Mouse (Mus musculus) embryo, embryonic 11.5 days (tissue): ENCODE data around the gene Hfe2.
"Not testable (repeated sequence)": the region's sequence is repeated elsewhere in the genome, so short reads cannot be mapped to it uniquely, and the experiment has no call there.

Source experiments
- DNase-seq: peaks from one replicate; pipeline ENCODE4 v3.0.0-alpha.2; 2012; ENCODE audit warnings: low read depth, low spot score

Gene Hfe2

DNA sequence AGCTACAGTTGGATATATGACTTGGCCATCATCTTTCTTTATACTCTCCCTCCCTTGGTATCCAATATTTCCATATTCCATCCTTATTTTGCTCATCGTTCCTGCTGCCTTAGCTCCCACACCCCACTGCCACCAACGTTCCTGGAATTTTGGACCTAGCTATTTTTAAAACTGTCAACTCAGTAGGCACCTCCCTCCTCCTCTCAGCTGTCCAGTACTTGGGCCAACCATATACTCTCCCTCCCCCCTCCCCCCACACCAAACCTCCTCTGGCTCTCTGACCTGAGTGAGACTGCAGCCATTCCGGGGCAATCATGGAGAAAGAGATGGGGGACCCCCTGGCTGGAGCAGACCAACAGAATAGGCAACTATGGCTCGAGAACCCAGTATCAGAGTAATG lies at the start of gene Hfe2:
Gene Hfe2 (plus strand): TSS at position 259 of the 400 bp plus-strand sequence.
- DNase-seq = no peak

DNA sequence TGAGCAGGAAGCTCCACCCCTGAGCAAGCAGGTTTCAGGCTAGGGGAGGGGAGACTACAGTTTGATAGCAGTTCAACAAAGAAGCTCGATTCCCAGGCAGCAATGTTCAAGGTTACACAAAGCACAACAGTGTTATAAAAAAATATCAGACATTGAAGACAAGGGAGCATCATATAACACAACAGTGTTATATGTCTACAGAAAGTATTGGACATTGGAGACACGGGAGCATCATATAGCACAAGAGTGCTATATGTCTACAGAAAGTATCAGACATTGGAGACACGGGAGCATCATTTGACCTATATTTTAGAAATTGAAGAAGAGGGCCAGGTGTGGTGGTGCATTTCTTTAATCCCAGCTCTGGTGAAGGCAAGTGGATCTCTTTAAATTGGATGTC lies 47.9 kb upstream of the Hfe2 start:
- DNase-seq = no peak

DNA sequence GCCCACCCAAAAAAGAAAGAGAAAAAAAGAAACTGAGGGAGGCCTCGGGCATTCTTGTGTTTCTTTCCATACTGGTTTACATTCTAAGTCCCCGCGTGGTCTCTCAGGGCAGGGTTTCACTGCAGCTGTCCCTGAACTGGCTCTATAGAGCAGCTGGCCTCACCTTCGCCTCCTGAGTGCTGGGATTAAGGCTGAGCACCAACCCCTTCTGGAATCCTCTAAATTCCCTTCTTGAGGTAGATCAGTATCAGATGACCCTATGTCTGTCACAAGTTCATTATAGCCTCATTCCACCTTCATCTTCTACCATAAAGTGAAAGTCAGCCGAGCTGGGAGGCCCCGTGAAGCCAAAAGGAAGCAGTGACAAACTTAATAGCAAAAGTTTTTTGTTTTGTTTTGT lies 47.4 kb upstream of the Hfe2 start:
- DNase-seq = no peak

DNA sequence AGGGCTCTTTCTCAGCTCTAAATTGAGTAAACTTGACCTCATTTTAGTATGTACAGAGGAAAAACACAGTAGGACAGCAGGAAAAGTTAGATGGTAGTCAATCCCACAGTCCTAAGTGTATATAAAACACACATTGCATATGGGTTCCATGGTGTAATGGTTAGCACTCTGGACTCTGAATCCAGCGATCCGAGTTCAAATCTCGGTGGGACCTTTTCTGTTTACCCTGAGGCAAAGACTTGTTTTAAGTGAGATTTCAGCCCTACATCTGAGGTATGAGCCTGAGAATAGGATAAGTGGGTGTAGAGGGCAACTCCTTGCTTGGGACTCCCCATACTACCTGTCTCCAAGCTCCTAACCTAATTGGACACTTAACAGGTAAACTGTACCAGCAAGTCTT lies 45.7 kb upstream of the Hfe2 start:
- no peak for DNase-seq

DNA sequence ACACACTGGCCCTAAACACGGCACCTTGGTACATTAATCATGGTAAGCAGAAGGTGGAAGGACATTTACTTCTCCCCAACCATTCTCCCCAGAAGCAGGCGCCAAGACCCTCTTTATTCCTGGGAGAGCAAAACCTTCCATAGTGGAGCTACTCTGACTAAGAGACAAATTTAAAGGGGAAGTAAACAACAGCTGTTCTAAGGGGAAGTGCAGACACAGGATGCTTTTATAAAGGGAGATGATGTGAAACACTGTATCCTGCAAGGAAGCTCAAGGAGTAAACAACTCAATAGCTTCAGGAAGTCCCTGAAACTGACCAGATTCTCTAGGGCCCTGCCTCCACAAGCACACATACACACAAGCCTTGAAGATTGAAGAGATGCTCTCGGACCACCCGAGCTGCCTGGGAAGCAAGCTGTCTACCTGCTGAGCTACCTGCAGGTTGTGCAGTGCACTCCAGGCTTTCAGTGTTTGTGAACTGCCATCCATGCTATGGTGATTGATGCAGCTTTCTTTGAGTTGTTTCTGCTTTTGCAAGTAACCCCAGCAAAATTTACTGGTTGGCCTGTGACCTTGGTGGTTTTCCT lies 44.2 kb upstream of the Hfe2 start:
- no peak for DNase-seq

DNA sequence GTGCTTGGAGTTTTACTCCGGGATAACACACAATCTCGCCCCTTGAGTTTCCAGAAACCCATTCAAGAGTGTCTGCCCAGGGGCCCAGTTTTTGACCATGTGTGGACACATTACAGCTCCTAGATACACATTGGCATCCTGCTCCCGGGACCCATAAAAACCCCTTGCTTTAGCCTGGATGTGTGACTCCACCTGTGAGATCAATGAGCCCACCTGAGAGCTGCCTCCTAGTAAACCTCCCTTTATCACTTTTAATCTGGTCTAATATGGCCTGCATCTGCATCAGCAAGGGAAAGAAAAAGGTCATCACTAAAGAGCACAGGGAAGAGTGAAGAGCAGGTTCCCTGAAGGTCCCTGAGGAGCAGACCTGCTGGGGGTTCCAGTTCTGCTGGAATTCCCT lies 43.1 kb upstream of the Hfe2 start:
- no peak for DNase-seq

DNA sequence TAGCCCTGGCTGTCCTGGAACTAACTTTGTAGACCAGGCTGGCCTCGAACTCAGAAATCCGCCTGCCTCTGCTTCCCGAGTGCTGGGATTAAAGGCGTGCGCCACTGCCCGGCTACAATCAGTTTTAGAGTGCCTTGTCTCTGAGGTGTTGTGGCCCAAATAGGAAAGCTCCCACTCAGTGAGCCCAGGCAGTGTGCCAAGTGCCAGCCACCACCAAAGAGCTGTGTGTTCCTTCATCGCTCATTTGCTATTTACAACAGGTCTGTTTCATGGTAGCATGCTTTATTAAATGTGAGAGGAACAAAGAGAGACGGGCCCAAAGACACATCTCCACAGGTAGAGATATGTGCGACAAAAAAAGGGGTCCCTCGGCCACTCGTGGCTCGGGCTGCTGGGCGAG lies 42.5 kb upstream of the Hfe2 start:
- no peak for DNase-seq

DNA sequence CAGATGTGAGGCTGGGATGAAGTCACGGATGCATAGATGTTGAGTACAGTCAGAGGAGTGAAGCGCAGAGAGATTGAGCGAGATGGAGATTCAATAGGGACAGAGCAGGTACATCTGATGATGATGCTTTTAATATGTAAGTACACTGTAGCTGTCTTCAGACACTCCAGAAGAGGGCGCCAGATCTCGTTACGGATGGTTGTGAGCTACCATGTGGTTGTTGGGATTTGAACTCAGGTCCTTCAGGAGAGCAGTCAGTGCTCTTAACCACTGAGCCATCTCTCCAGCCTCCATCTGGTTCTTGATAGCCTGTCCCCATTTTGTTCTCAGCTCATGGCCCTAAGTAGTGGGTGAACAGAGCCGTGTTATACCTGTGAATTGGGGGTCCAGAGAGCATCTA lies 41.9 kb upstream of the Hfe2 start:
- not testable (repeated sequence) for DNase-seq

DNA sequence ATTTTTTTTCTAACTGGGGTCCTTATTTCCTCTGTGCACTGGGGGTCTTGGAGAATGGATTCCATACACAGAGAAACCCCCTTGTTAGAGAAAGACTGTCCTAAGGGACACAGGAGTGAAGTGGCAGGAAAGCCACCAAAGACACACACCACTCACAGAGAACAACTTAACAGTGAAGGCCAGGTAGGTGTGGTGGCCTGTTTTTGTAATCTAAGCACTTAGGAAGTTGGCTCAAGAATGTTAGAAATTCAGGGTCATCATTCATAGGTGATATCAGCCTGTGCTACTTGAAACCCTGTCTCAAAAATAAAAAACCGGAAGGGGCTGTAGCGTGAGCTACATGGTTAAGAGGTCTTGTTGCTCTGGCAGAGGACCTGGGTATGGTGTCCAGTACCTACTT lies 41.0 kb upstream of the Hfe2 start:
- DNase-seq = no peak

DNA sequence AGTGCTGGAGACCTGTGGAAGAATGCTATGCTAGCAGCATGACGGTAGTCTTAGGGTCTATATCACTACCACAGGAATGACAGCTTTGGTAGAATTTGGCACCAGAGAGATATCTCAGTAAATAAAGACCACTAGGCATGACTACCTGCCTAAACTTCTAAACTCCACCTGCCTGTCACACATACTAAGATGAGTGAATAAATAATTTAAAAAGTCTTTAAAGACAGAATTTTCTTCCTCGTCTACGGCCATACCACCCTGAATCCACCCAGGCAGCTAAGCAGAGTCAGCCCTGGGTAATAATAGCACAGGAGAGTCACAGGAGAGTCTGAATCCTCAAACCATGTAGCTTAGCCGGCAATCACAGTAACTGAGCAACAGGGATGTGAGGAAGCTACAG lies 40.1 kb upstream of the Hfe2 start:
- no peak for DNase-seq

DNA sequence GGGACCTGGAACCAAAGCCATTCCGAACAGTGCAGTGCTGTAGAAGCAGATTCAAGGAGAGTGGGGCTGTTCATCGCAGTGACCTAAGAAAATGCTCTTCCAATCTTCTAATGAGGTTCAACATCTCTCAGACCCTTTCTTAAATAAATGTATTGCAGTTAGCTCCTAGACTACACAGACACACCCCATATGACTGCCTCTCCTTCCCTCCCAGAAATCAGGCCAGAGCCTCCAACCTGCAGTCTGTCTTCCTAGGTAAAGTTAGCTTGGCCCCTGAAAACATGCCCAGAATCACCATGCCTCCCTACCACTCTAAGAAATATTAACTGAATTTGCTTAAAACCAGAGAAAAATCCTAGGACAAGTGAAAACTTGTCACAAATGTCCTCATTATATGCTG lies 39.6 kb upstream of the Hfe2 start:
- DNase-seq = no peak

DNA sequence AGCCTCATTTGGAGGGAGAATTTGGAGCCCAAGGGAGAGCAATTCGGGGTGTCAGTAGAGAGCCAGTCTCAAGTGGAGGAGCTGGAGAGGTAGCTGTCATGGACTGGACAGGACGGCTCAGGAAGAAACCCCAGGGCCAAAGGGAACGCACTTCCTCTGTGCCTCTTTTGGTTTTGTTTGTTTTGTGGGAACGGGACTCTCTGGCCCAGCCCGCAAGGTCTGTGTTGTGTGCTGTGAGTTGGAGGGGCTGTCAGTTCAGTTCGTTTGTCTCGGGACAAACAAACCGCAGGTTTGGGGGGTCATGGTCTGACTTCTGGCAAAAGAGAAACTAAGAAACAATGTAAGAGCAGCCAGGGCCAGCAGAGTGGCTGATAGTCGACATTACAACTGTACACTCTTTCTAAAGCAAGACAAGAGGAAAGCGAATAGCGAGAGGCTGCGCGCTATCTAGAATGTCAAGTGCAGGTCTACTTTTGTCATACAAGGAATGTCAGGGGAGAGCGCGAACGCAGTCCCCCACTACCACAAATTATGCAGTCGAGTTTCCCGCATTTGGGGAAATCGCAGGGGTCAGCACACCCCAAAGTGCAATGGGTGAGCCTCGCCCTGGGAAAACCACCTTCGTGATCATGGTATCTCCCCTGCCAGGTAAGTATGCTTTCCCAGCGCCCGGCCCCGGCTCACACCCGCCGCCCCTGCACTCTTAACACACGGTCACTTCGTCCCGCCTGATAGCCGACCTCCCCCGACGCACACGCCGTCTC lies 38.7 kb upstream of the Hfe2 start:
- not testable (repeated sequence) for DNase-seq

DNA sequence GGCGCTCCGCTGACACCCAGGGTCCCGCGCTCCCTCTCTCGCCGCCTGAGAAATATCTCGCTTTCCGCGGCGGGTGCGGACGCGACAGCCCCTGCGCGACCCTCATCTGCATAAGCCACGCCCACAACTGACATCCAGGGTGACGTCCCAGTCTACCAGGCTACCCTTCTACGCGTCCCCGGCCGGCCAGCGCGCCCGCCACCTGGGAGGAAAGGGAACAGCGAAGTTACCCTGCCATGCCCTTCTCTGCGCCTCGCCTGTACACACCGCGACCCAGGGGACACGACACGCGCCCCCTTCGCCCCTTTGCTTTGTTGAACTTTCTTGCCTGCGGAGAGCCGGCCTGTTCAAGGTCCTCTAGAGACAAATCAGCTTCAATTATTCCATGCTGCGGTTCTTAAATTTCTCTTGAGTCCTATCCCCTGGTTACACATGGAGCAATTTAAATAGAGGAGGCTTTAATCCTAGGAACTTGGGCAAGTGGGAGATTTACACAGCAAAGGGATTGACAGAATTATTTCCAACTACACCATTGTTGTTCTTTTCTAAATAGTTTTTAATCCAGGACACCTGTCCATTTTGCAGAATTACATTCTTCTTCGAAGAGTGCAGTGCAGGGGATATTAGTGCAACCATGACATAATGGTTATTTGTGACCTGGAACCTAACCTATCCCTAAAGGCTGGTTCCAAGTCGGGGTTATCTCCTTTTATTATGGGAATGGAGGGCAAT lies 38.0 kb upstream of the Hfe2 start:
- DNase-seq = not testable (repeated sequence)

DNA sequence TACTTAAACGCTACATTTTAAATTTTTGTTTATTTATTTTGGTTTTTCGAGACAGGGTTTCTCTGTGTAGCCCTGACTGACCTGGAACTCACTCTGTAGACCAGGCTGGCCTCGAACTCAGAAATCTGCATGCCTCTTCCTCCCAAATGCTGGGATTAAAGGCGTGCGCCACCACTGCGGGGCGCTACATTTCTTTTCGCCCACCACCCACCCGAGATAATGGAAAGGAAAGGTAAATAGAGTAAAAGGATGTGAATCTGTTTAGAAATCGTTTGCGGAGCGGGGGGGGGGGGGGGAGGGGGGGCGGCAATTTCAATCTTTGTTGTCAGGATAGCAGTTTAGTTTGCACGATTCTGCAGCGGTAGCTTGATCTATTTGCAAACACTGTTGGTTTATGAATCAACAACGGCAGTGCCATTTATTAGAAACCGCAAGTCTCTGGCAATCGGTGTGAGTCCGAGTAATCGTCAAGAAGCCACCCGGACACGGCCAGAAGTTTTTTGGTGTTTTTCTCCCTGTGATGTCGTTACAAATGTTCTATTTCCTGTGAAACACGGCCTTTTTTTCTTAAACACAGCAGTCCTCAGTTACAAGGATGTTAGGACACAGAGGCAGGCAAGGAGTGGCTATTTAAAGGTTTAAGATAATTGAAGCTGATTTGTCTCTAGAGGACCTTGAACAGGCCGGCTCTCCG lies 37.2 kb upstream of the Hfe2 start:
- no peak for DNase-seq

DNA sequence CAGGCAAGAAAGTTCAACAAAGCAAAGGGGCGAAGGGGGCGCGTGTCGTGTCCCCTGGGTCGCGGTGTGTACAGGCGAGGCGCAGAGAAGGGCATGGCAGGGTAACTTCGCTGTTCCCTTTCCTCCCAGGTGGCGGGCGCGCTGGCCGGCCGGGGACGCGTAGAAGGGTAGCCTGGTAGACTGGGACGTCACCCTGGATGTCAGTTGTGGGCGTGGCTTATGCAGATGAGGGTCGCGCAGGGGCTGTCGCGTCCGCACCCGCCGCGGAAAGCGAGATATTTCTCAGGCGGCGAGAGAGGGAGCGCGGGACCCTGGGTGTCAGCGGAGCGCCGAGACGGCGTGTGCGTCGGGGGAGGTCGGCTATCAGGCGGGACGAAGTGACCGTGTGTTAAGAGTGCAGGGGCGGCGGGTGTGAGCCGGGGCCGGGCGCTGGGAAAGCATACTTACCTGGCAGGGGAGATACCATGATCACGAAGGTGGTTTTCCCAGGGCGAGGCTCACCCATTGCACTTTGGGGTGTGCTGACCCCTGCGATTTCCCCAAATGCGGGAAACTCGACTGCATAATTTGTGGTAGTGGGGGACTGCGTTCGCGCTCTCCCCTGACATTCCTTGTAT lies 36.6 kb upstream of the Hfe2 start:
- not testable (repeated sequence) for DNase-seq

DNA sequence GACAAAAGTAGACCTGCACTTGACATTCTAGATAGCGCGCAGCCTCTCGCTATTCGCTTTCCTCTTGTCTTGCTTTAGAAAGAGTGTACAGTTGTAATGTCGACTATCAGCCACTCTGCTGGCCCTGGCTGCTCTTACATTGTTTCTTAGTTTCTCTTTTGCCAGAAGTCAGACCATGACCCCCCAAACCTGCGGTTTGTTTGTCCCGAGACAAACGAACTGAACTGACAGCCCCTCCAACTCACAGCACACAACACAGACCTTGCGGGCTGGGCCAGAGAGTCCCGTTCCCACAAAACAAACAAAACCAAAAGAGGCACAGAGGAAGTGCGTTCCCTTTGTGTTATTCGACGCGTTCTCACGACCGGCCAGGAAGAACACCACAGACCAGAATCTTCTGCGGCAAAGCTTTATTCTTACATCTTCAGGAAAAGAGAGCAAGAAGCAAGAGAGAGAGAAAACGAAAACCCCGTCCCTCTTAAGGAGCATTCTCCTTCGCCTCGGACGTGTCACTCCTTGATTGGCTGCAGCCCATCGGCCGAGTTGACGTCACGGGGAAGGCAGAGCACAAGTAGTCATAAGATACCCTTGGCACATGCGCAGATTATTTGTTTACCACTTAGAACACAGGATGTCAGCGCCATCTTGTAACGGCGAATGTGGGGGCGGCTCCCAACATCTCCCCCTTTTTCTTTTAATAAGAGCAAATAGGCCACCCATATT lies 35.9 kb upstream of the Hfe2 start:
- not testable (repeated sequence) for DNase-seq

DNA sequence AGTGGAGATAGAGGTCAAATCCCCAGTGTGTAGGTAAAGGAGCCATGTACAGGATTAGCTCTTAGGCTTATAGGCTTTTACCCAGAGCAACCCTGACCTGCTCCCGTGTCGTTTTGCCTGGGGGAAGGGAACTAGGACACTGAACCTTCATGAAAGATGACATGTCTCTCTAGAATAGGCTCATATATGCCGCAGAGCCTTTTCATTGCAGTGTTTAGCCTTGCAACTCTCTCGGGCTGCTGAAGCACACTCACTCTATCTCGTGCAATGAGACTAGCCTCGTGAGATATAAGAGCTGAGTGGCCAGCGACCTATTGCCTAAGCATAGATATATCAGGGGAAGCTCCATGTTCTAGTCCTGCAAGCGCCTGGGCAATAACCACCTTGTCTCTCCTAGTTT lies 35.3 kb upstream of the Hfe2 start:
- not testable (repeated sequence) for DNase-seq

DNA sequence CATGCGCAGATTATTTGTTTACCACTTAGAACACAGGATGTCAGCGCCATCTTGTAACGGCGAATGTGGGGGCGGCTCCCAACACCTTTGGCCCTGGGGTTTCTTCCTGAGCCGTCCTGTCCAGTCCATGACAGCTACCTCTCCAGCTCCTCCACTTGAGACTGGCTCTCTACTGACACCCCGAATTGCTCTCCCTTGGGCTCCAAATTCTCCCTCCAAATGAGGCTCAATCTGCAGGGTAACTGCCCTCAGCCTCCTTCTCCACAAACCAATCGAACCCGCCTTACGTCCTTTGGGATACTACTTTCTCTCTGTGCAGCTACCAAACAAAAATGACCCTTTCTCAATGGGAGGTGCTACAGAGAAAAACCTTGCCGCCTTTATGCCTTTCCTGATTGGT lies 30.5 kb upstream of the Hfe2 start:
- DNase-seq = not testable (repeated sequence)

DNA sequence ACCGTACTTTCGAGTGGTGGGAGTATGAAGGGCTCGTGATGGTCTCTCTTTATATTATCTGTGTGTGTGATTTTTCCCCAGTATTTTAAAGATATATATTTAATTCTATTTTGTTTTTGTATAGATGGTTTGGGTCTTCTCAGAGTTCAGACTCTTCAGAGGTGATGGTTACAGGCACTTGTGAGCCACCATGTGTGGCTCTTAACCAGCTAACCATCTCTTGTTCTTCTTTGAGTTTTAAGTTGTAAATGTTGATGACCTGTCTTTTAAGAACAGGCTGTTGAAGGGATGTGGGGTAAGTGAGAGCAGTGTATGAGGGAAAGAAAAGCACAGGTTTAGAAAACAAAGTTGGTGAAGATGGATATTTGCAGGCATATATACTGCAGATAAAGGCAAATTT lies 30.1 kb upstream of the Hfe2 start:
- DNase-seq = no peak

DNA sequence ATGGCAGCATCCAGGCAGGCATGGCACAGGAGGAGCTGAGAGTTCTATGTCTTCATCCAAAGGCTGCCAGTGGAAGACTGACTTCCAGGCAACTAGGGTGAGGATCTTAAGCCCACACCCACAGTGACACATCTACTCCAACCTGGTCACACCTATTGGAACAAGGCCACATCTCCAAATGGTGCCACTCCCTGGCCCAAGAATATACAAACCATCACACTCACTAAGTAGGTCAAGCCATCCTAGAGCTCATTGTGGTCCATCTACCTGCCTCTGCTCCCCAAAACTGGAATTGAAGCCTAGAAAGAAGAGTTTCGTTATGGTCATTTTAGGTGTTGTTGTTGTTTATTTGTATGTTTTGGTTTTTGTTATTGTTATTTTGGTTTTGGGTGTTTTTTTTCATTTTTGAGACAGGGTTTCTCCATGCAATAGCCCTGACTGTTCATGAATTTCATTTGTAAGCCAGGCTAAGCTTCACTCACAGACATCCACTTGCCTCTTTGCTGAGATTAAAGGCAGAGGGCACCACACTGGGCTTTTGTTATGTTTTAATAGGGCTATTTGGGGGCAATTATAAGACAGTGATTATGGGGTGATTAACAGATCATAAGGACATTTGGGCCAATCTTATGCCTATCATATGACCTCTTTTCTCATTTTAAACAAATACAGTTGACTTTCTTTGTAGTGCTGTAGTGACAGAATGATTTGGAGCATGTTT lies 29.3 kb upstream of the Hfe2 start:
- no peak for DNase-seq

DNA sequence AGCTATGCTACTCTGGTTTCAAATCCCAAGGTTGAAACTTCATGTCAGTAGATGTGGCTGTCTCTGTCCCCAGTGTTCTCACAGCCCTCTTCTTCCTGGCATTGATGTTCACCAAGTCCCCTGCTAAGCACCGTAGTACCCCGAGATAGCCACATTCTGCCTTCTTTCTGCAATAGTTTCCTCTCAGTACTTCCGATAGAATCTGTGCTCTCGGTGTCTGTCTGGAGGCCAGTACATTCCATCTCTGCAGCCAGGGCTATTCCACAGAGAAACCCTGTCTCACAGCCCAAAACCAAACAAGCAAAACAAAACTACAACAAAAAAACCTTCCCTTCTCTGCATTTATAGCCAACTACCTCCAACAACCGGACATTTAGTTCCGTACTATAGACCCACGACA lies 28.8 kb upstream of the Hfe2 start:
- DNase-seq = no peak
